Mouse (Mus musculus): ENCODE data around the gene Mia3.

DNA sequence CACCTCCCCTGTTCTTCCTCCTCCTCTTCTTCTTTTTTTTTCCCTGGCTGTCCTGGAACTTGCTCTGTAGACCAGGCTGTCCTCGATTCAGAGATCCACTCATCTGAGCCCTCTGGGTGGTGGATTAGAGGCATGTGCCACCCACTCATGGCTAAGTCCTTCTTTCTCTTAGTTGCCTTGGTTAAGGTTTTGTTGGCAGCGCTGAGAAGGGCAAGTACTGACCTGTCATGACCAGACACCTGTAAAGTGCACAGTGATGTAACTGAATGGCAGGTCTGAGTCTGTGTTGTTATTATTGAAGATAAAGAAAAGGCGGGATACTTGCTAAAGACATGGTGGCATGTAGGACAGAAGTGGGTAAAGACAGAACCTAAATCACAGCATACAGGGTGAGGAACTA, 34.0 kb upstream of the Mia3 start:
- TF ChIP-seq POLR2A (IDR thresholded peaks at IDR 0.05; ENCODE audit: insufficient read length, low read depth) (no peak), POLR2AphosphoS2 (IDR thresholded peaks at IDR 0.05; ENCODE audit: insufficient read length, low read depth) (no peak), MAX (IDR thresholded peaks at IDR 0.05; ENCODE audit: low read depth) (no peak), SRF (IDR thresholded peaks at IDR 0.05; ENCODE audit: control insufficient read depth, insufficient read length, low read depth) (no peak), USF1 (IDR thresholded peaks at IDR 0.05; ENCODE audit: low read depth) (no peak), MYOG (IDR thresholded peaks at IDR 0.05; ENCODE audit: control insufficient read depth in 1 of 3, insufficient read depth in 1 of 3, insufficient read length in 2 of 3, low read depth in 2 of 3) (no peak), TCF3 (IDR thresholded peaks at IDR 0.05; ENCODE audit: insufficient read length, low read depth) (no peak)

All from myocyte (in vitro differentiated cells).